Mouse (Mus musculus) hindbrain, embryonic 13.5 days (tissue): Measurements from ENCODE around the gene Cfap54. TPM values are rescaled to one million over a fixed set of nuclear protein-coding genes. Genes with fewer than 3 reads are reported as not detected.
A peak's percentile ranks its signal among the peaks of the same experiment; 100 is the strongest.

Experiments
- ATAC-seq: fragments of 200-750 bp; cut with Nextera tagmentation; 2 replicates; pipeline ENCODE4 v1.8.0; 2017; ENCODE audit warnings: moderate TSS enrichment; ENCODE audit not compliant: low FRiP score
- H3K27ac ChIP-seq: fragments of 300-500 bp; sonication (generic); 2 replicates; pipeline ENCODE4 v1.5.1; 2015; ENCODE audit warnings: inconsistent platforms, mild to moderate bottlenecking, moderate library complexity
- H3K27me3 ChIP-seq: fragments of 300-500 bp; sonication (generic); 2 replicates; pipeline ENCODE4 v1.6.1; 2015; ENCODE audit warnings: mild to moderate bottlenecking, inconsistent platforms
- H3K36me3 ChIP-seq: fragments of 300-500 bp; sonication (generic); 2 replicates; pipeline ENCODE4 v1.6.1; 2015; ENCODE audit warnings: mild to moderate bottlenecking, inconsistent platforms
- H3K4me1 ChIP-seq: fragments of 300-500 bp; sonication (generic); replicated peaks from 2 replicates; pipeline ENCODE4 v1.6.1; 2015; ENCODE audit warnings: inconsistent platforms
- H3K4me2 ChIP-seq: fragments of 300-500 bp; sonication (generic); 2 replicates; pipeline ENCODE4 v1.6.1; 2015; ENCODE audit warnings: inconsistent platforms, mild to moderate bottlenecking, moderate library complexity
- H3K4me3 ChIP-seq: fragments of 300-500 bp; sonication (generic); 2 replicates; pipeline ENCODE4 v1.5.1; 2015; ENCODE audit warnings: mild to moderate bottlenecking, inconsistent platforms
- H3K9ac ChIP-seq: fragments of 300-500 bp; sonication (generic); 2 replicates; pipeline ENCODE4 v1.6.1; 2015; ENCODE audit warnings: mild to moderate bottlenecking, inconsistent platforms
- H3K9me3 ChIP-seq: fragments of 300-500 bp; sonication (generic); 2 replicates; pipeline ENCODE4 v1.6.1; 2016; ENCODE audit warnings: inconsistent platforms
- WGBS: fragments of 180-500 bp; shearing (Covaris S2); methylation state at CpG from one replicate; pipeline ENCODE4 v1.1.7; 2015; 5-methylcytosine and 5-hydroxymethylcytosine counted together
- polyA plus RNA-seq: library from polyadenylated mRNA; unstranded; fragments of >200 nt; fragmentation: Nextera tagmentation; extraction: Ambion mirVana; gene quantifications from 2 replicates; pipeline ENCODE4 v1.2.1, GENCODE M21; 2015

The Cfap54 gene
- polyA plus RNA-seq, 1 experiment from 2014 or later = 3.6 TPM

DNA sequence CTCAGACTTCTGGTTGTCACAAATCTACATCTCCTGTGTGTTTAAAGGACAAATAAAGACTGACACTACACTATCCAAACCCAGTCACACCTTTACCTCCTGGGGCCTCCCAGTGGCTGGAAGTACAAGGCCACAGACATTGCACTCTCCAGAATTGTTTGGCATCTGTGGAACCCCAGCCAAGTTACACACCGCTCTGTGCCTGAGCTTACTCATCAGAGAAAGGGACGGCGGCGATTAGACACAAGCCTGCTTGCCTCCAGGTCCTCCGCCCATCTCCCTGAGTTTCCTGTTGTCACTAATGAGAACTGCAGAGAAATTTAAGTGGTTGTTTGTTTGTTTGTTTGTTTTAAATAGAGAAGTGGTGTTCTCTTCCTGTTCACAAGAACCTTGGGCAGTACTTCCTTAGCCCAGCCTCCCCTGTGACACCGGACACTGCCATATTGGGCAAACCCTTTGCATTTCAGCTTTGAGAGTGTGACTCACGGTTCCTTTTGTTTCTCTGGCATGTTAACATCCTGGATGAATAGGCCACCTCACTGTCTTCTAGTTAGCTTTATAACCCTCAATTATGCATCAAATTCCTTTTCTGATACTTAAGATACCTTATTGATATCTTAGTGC is 13.7 kb upstream of the Cfap54 start:
- Histone ChIP-seq H3K4me1 (no peaks in the 10 kb centered on the region), H3K27me3 (no peaks in the 10 kb centered on the region), H3K27ac (no peak overlapping the region), H3K4me3 (no peak overlapping the region), H3K36me3 (no peaks in the 10 kb centered on the region), H3K9me3 (no peaks in the 10 kb centered on the region), H3K9ac (no peak overlapping the region), H3K4me2 (no peak overlapping the region)
- 86% methylated on average over 7 of the region's 7 CpGs for WGBS
- no peak for ATAC-seq

DNA sequence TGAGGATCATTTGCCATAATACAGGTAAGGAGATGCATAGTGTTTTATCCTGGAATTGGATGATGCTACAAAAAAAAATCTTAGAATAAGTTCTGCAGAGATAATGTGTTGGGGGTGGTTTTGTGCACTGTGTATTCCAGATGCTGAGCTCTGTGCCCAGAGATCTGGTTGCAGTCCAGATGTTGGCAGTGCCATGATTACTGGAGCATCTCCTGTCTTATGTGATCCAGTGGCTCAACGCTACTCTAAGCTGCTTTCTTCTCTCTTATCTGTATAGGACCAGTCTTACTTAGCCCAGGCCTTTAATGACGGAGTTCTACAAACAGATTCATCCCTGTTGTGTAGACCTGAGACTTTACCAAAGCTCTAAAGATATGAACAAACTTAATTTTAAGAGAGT is 10.5 kb upstream of the Cfap54 start:
- H3K4me3 ChIP-seq = no peak overlapping the region
- no peak overlapping the region for H3K4me2 ChIP-seq
- H3K9ac ChIP-seq = no peak overlapping the region
- H3K9me3 ChIP-seq = no peaks in the 10 kb centered on the region
- H3K4me1 ChIP-seq = no peaks in the 10 kb centered on the region
- ATAC-seq = no peak
- WGBS = 93% methylated on average over 2 of the region's 2 CpGs
- no peaks in the 10 kb centered on the region for H3K36me3 ChIP-seq
- no peaks in the 10 kb centered on the region for H3K27me3 ChIP-seq
- H3K27ac ChIP-seq = no peak overlapping the region

DNA sequence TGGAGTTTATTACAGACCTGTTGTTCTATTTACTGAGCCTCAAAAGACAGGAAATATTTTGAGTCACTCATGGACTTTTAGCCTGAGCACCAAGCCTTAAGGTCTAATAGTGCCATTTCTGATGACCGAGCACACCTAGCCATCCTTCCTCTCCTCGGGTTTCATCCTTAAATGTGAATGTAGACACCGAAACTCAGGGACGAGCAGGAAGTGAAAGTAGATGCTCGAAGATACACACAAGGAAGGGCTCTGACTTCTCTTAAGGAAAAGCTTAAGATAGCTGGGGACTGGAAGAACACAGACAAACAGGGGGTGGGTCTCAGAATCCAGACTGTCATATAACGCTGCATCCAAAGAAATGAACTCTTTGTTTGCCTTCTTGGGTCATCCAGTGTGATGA is 8.8 kb upstream of the Cfap54 start:
- no peaks in the 10 kb centered on the region for H3K4me1 ChIP-seq
- 84% methylated on average over 6 of the region's 6 CpGs for WGBS

DNA sequence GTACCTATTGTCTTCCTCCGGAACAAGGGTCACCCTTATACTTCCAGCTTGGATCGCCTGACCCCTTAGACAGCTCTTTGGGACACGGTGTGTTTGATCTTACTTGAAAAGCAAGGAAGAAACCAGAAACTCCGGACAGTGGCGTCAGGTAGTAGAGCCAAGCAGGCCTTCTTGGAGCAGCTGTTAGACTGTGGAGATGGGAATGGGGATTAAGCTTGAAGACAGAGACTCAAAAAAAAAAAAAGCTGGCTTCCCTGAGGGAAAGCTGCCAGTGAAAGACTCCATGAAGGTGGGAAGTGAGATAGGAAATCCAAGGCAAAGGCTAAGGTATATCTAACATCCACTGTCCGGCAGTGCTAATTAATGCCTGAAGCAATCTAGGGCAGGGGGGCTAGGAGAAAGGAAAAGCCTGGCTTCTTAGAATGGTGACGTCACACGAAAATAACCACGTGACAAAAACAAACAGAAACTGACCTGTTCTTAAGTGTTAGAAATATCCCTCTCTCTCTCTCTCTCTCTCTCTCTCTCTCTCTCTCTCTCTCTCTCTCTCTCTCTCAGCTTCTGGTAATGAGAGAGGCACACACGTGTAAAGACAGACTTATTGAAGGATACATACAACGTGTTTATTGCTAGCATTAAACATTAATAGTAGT is 7.1 kb upstream of the Cfap54 start:
- no peak overlapping the region for H3K4me2 ChIP-seq
- H3K9ac ChIP-seq = no peak overlapping the region
- no peak for ATAC-seq
- H3K4me3 ChIP-seq = no peak overlapping the region
- no peak overlapping the region for H3K27ac ChIP-seq
- H3K9me3 ChIP-seq = no peaks in the 10 kb centered on the region
- no peaks in the 10 kb centered on the region for H3K36me3 ChIP-seq
- 79% methylated on average over 11 of the region's 11 CpGs for WGBS
- no peaks in the 10 kb centered on the region for H3K27me3 ChIP-seq
- peaks cover 11% of the 10 kb centered on the region for H3K4me1 ChIP-seq

More for the DNA sequence above, 8.8 kb upstream of the Cfap54 start:
- no peak overlapping the region for H3K4me3 ChIP-seq
- no peaks in the 10 kb centered on the region for H3K27me3 ChIP-seq
- H3K4me2 ChIP-seq = no peak overlapping the region
- H3K27ac ChIP-seq = no peak overlapping the region
- no peak overlapping the region for H3K9ac ChIP-seq
- no peak for ATAC-seq
- H3K9me3 ChIP-seq = no peaks in the 10 kb centered on the region
- H3K36me3 ChIP-seq = no peaks in the 10 kb centered on the region

DNA sequence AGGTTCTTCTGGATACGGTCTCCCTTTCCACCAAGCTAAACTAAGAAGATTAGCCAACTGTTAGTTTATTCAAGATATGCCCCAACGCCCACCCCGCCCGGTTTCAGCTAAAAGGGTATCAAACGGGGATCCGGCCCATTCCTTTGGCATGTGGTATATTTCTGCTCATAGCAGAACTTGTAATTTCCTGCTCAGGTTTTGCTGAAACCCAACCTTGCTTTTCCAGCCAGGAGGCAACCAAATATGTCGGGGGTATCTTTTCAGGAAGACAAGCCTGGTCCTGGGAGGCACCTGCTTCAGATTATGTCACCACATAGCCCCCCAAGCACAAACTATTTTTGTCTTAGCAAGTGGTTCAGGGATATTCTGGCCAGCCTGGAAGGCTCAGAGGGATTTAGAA is 6.1 kb upstream of the Cfap54 start:
- ATAC-seq = no peak
- H3K4me1 ChIP-seq = peaks cover 21% of the 10 kb centered on the region
- H3K9me3 ChIP-seq = no peaks in the 10 kb centered on the region
- no peaks in the 10 kb centered on the region for H3K36me3 ChIP-seq
- no peak overlapping the region for H3K4me2 ChIP-seq
- no peaks in the 10 kb centered on the region for H3K27me3 ChIP-seq
- no peak overlapping the region for H3K9ac ChIP-seq
- no peak overlapping the region for H3K27ac ChIP-seq
- 91% methylated on average over 7 of the region's 7 CpGs for WGBS
- H3K4me3 ChIP-seq = no peak overlapping the region

DNA sequence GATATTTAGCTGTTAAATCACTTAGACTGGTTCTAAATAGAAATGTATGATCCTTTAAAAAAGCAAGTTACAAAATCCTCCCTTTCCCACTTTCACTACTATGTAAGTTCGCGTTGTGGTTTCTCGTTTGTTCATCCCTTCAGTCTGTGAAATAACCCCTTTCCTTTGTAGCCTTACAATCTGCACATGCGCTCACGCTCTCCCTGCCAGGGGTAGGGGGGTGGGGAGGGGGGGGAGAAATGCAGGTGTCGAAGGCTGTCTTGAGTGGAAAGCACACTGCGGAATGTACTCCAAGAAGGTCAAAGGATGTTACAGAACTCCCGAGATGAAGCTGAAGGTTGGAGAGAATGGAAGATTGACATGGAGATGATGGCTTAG is 2.5 kb upstream of the Cfap54 start:
- peaks cover 33% of the 10 kb centered on the region for H3K4me1 ChIP-seq
- 39% methylated on average over 8 of the region's 8 CpGs for whole genome bisulfite sequencing
- no peak overlapping the region for H3K9ac ChIP-seq
- no peak for ATAC-seq
- 0 out of 2 replicates have a peak overlapping the region, but pooled peaks have one; percentile 42 for H3K27ac ChIP-seq
- no peak overlapping the region for H3K4me3 ChIP-seq
- H3K27me3 ChIP-seq = no peaks in the 10 kb centered on the region
- H3K36me3 ChIP-seq = no peaks in the 10 kb centered on the region
- no peaks in the 10 kb centered on the region for H3K9me3 ChIP-seq
- H3K4me2 ChIP-seq = no peak overlapping the region

DNA sequence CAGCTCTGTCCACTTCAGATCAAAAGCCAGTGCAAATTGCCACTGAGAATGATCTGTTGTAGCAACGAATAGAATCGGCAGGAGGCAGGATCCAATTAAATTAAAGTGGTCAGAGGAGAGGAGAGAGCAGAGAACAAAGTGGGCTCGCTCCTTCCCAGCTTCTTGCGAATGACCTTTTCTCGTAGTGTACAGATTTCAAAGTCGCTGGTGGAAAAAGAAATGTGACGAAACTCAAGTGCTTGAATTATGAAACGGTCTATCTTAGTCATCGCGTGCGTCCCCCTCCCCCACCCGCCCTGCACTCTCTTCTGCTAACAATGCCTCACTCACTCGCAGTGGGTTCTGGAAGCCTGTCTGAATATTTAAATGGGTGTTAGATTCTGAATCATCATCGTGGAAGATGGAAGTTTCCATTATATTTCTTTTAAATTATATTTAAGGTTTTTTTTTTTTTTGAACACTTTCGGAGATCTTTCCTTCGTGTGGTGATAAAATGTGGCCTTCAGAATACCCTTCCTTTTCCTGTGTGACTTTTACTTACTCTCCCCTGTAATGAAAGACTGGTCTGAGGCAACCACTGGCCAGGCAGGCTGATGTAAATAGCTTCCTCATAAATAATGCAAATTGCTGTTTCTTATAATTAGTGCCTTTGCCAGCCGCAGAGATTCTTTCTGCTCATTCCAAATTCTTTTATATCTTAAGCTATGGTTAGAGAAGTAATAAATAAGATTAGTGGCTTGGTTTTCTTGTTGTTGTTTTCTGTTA is 2.0 kb upstream of the Cfap54 start:
- H3K9me3 ChIP-seq = no peaks in the 10 kb centered on the region
- H3K36me3 ChIP-seq = no peaks in the 10 kb centered on the region
- H3K9ac ChIP-seq = no peak overlapping the region
- peaks cover 33% of the 10 kb centered on the region for H3K4me1 ChIP-seq
- WGBS = 7% methylated on average over 17 of the region's 17 CpGs
- no peaks in the 10 kb centered on the region for H3K27me3 ChIP-seq
- ATAC-seq = no peak
- H3K4me3 ChIP-seq = peak overlapping the region; percentile 25
- peak overlapping the region; percentile 47 for H3K4me2 ChIP-seq
- peak overlapping the region; percentile 66 for H3K27ac ChIP-seq

DNA sequence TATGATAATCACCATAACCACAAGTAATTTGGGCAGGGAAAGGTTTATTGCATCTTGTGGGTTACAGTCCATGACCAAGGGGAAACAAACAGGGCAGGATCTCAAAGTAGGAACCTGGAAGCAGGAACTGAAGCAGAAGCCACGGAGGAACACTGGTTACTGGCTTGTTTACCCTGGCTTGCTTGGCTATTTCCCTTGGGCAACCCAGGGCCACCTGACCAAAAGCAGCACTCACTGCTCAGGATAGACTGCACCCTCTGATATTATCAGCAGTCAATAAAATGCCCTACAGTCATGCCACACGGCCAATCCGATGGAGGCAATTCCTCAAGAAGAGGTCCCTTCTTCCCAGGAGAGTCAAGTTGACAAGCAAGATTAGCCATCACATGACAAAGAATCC is 1.9 kb downstream of the Cfap54 start:
- peaks cover 32% of the 10 kb centered on the region for H3K4me1 ChIP-seq
- no peaks in the 10 kb centered on the region for H3K27me3 ChIP-seq
- H3K9me3 ChIP-seq = no peaks in the 10 kb centered on the region
- no peaks in the 10 kb centered on the region for H3K36me3 ChIP-seq
- no peak overlapping the region for H3K4me2 ChIP-seq
- no peak overlapping the region for H3K9ac ChIP-seq
- no peak overlapping the region for H3K27ac ChIP-seq
- WGBS = 83% methylated on average over 3 of the region's 3 CpGs
- no peak for ATAC-seq
- H3K4me3 ChIP-seq = no peak overlapping the region

DNA sequence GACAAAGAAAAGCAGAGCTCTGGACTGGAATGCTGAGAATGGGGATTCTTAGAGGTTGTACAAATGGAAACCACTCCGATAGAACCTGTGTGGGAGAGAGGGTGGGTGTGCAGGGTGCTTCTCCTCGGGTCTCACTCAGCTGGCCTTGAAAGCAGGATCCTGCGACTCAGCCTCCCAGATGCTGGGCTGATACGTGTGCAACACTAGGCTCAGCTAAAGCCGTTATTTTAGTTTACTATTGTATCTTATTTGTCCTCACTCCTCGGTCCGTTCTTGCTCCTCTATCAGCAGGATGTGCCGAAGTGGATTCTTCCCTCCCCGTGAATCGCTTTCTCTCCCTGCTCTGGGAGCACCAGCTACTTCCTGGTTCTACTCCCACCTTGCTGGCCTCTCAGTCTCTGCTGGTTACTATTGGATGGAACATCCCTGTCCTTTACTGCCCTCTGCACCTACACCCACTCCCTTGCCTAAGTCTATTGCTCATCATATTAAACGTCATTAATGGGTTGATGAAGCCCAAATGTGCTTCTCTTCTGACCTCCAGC is 3.4 kb downstream of the Cfap54 start:
- Histone ChIP-seq H3K27me3 (no peaks in the 10 kb centered on the region), H3K36me3 (no peaks in the 10 kb centered on the region), H3K4me3 (no peak overlapping the region), H3K9me3 (no peaks in the 10 kb centered on the region), H3K4me1 (peaks cover 18% of the 10 kb centered on the region), H3K4me2 (no peak overlapping the region), H3K27ac (no peak overlapping the region), H3K9ac (no peak overlapping the region)
- no peak for ATAC-seq
- WGBS = 80% methylated on average over 11 of the region's 11 CpGs

DNA sequence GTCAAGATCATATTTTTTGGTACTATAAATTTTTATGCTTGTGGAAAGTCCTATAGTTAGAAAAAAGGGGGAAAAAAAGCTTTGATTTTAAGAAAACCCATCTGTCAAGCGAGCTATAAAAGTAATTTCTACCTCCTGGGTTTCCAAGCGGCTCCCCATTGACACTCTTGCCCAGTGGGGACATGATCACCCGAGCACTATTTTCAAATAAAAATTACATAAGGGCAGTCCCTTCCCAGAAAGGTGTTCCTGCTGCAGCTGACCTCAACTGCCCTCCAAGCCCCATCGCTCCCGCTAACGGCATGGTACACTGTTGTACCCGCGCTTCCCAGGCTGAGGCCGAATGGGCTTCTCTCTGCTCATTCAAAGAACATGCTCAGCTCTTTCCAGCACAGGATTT is 5.0 kb downstream of the Cfap54 start:
- WGBS = 87% methylated on average over 9 of the region's 9 CpGs
- ATAC-seq = no peak
- Histone ChIP-seq H3K4me3 (no peak overlapping the region), H3K9me3 (no peaks in the 10 kb centered on the region), H3K4me1 (peaks cover 6% of the 10 kb centered on the region), H3K27ac (no peak overlapping the region), H3K4me2 (no peak overlapping the region), H3K9ac (no peak overlapping the region), H3K27me3 (no peaks in the 10 kb centered on the region), H3K36me3 (no peaks in the 10 kb centered on the region)

DNA sequence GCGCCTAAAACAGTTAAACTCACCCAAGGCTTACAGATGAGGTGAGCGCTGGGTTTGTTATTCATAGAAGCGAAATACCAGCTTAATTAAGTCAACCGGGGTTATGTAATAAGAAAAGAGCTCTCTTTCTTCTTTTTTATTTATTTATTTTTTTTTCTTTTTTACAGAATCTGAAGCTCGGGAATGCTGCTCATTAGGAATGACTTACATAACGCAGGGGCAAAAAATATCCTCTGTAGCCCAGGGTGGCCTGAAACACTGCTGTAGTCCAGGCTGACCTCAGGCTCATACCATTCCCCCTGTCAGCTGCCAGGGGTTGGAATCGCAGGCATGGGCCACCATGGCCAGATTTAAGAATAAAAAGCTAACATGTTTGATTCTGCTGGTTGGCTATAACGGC is 5.6 kb downstream of the Cfap54 start:
- no peaks in the 10 kb centered on the region for H3K36me3 ChIP-seq
- H3K27me3 ChIP-seq = no peaks in the 10 kb centered on the region
- WGBS = 74% methylated on average over 8 of the region's 8 CpGs
- H3K9ac ChIP-seq = no peak overlapping the region
- H3K4me3 ChIP-seq = no peak overlapping the region
- H3K9me3 ChIP-seq = no peaks in the 10 kb centered on the region
- H3K27ac ChIP-seq = no peak overlapping the region
- no peak for ATAC-seq
- peaks cover 2% of the 10 kb centered on the region for H3K4me1 ChIP-seq
- H3K4me2 ChIP-seq = no peak overlapping the region

DNA sequence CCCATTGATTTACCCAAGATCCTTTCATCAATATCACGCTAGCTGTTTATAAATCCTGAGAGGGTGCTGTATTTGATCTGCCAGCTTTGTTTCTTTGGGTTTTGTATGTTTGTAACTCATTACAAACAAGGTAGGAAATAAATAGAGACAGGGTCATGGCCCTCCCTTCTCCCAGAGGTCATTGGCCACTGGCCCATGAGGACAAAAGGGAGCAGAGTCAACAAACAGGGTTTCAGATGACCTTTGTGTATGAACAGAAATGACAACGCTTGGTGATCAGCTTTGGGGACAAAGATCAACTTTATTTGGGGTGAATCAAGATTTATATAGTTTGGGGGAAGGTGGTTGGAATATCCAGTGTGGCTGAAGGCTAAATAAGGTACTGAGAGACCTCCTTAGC is 8.6 kb downstream of the Cfap54 start:
- H3K4me2 ChIP-seq = no peak overlapping the region
- 79% methylated on average over 2 of the region's 2 CpGs for WGBS
- H3K9ac ChIP-seq = no peak overlapping the region
- no peak for ATAC-seq
- H3K4me1 ChIP-seq = no peaks in the 10 kb centered on the region
- H3K36me3 ChIP-seq = no peaks in the 10 kb centered on the region
- H3K27ac ChIP-seq = no peak overlapping the region
- H3K27me3 ChIP-seq = no peaks in the 10 kb centered on the region
- no peaks in the 10 kb centered on the region for H3K9me3 ChIP-seq
- H3K4me3 ChIP-seq = no peak overlapping the region
